Mouse (Mus musculus): ENCODE measurements around the gene Gm16451. TPM values are rescaled to one million over a fixed set of nuclear protein-coding genes. Genes with fewer than 3 reads are reported as not detected.
"Not testable (repeated sequence)": the region's sequence is repeated elsewhere in the genome, so short reads cannot be mapped to it uniquely, and the experiment has no call there.

Gene Gm16451
- not detected in 2 replicates for polyA plus RNA-seq (2016; fragmentation: Nextera tagmentation; extraction: Ambion mirVana)

DNA sequence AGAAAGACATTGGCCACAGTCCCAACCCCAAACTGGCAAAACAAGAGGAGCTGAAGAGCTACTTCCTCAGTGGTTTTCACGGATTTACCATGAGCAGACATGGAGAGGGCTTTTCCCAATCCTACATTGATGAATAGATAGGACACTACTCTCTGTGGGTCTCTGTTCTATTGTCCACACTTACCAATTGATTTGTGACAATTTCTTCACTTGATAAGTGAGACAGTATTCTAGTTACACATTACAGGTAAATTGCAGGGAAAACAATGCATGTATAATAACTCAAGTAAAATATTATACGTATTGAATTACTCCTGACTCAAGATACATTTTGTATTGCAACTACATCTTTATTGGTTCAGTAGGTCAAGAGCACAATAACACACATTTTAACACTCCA, at the start of gene Gm16451:
Gene Gm16451 (minus strand): TSS at position 101 of the 400 bp plus-strand sequence.
- H3K36me3 ChIP-seq; ATAC-seq (ENCODE audit: low FRiP score); H3K9me3 ChIP-seq (replicated peaks); H3K4me3 ChIP-seq; H3K27me3 ChIP-seq; H3K4me2 ChIP-seq (replicated peaks); H3K27ac ChIP-seq; H3K9ac ChIP-seq; H3K4me1 ChIP-seq: not testable (repeated sequence)
- WGBS, result no CpG with 5 or more reads among the region's 2 CpGs

DNA sequence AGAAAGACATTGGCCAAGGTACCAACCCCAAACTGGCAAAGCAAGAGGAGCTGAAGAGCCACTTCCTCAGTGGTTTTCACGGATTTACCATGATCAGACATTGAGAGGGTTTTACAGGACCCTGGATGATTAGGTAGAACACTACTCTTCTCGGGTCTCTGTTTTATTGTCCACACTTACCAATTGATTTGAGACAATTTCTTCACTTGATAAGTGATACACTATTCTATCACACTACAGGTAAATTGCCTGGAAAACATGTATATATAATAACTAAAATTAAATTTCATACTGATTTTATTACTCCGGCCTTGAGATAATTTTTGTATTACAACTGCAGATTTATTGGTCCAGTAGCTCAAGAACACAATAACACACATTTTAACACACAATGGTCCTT, 45.9 kb upstream of the Gm16451 start, which contains the start of gene Vmn1r142:
Gene Vmn1r142 (minus strand): TSS at position 101 of the 400 bp plus-strand sequence.
- not testable (repeated sequence) for H3K36me3 ChIP-seq; H3K4me2 ChIP-seq (replicated peaks); H3K4me1 ChIP-seq; ATAC-seq (ENCODE audit: low FRiP score); H3K27me3 ChIP-seq; H3K27ac ChIP-seq; H3K9me3 ChIP-seq (replicated peaks); H3K9ac ChIP-seq; H3K4me3 ChIP-seq
- no CpG with 5 or more reads among the region's 3 CpGs for WGBS

DNA sequence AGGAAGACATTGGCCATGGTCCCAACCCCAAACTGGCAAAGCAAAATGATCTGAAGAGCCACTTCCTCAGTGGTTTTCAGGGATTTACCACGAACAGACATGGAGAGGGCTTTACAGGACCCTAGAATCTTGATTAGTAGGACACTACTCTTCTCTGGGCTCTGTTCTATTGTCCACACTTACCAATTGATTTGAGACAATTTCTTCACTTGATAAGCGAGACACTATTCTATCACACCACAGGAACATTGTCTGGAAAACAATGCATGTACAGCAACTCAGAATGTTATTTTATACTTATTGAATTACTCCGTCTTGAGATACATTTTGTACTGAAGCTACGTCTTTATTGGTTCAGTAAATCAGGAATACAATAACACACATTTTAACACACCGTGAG, 16.6 kb upstream of the Gm16451 start, which contains the start of gene Gm10666:
Gene Gm10666 (minus strand): TSS at position 101 of the 400 bp plus-strand sequence.
- ATAC-seq (ENCODE audit: low FRiP score); H3K9ac ChIP-seq; H3K4me3 ChIP-seq; H3K4me2 ChIP-seq (replicated peaks); H3K27ac ChIP-seq; H3K36me3 ChIP-seq; H3K4me1 ChIP-seq; H3K9me3 ChIP-seq (replicated peaks); H3K27me3 ChIP-seq: not testable (repeated sequence)
- no CpG with 5 or more reads among the region's 5 CpGs for WGBS

DNA sequence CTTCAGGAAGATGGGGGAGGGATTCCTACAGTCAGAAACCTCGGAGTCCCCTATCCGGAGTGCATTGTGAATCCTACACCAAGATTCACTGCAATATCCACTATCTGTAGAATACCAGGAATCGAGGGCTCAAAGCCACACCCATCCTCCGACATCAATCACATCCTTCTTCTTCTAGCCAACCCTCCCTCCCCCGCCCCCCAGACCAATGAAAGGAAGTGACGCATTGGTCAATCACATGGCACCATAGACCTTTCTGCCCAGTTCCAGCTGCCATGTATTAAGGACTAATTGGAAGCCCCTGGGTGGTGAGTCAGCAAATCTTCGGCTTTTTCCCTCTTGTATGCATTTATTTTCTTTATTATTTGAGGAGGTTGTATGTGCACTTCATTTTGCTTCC, 49.3 kb downstream of the Gm16451 start, which contains the start of gene Vmn1r139:
Gene Vmn1r139 (plus strand): TSS at position 301 of the 400 bp plus-strand sequence.
- not testable (repeated sequence) for H3K27me3 ChIP-seq; H3K9ac ChIP-seq; ATAC-seq (ENCODE audit: low FRiP score); H3K4me3 ChIP-seq; H3K4me2 ChIP-seq (replicated peaks); H3K27ac ChIP-seq; H3K9me3 ChIP-seq (replicated peaks); H3K36me3 ChIP-seq; H3K4me1 ChIP-seq
- WGBS, result no CpG with 5 or more reads among the region's 7 CpGs

Other genes with a start within 250 kb of the Gm16451 start
- gene Gm5891, start 197.0 kb downstream of the Gm16451 start, polyA plus RNA-seq (2016; fragmentation: Nextera tagmentation; extraction: Ambion mirVana), result not detected in 2 replicates
- gene Vmn1r137, start 123.7 kb downstream of the Gm16451 start, polyA plus RNA-seq (2016; fragmentation: Nextera tagmentation; extraction: Ambion mirVana), result not detected in 2 replicates
- not detected in 2 replicates for gene Vmn1r138, start 89.3 kb downstream of the Gm16451 start, polyA plus RNA-seq (2016; fragmentation: Nextera tagmentation; extraction: Ambion mirVana)
- gene Gm6176, start 61.9 kb downstream of the Gm16451 start, polyA plus RNA-seq (2016; fragmentation: Nextera tagmentation; extraction: Ambion mirVana), result not detected in 2 replicates
- not detected in 2 replicates for gene Vmn1r139, start 49.2 kb downstream of the Gm16451 start, polyA plus RNA-seq (2016; fragmentation: Nextera tagmentation; extraction: Ambion mirVana)
- not detected in 2 replicates for gene Gm10666, start 16.5 kb upstream of the Gm16451 start, polyA plus RNA-seq (2016; fragmentation: Nextera tagmentation; extraction: Ambion mirVana)
- not detected in 2 replicates for gene Vmn1r142, start 45.8 kb upstream of the Gm16451 start, polyA plus RNA-seq (2016; fragmentation: Nextera tagmentation; extraction: Ambion mirVana)
- not detected in 2 replicates for gene Vmn1r143, start 71.1 kb upstream of the Gm16451 start, polyA plus RNA-seq (2016; fragmentation: Nextera tagmentation; extraction: Ambion mirVana)
- gene Gm8653, start 83.0 kb upstream of the Gm16451 start, polyA plus RNA-seq (2016; fragmentation: Nextera tagmentation; extraction: Ambion mirVana), result not detected in 2 replicates
- gene Gm8453, start 111.2 kb upstream of the Gm16451 start, polyA plus RNA-seq (2016; fragmentation: Nextera tagmentation; extraction: Ambion mirVana), result not detected in 2 replicates
- gene Gm4187, start 211.5 kb upstream of the Gm16451 start, polyA plus RNA-seq (2016; fragmentation: Nextera tagmentation; extraction: Ambion mirVana), result not detected in 2 replicates